Mouse (Mus musculus) urinary bladder, postnatal 36 days (tissue): ENCODE results near the gene Ints11.

Experiments
- DNase-seq, 2 experiments: peaks; one replicate each; pipeline ENCODE4 v3.0.0; 2022; ENCODE audit warnings: low spot score in 2 of 2, mixed read lengths in 1 of 2

The Ints11 gene

GRCm38 (mm10) chr4:155869317-155870033 lies at the start of gene Ints11, which contains the start of gene Cptp:
Gene Ints11 (plus strand): TSS chr4:155869546.
Gene Cptp (minus strand): TSS chr4:155869440.
- peak; percentile 94 to 97 for DNase-seq

GRCm38 (mm10) chr4:155821025-155821424 lies 48.3 kb upstream of the Ints11 start:
- no peak for DNase-seq

GRCm38 (mm10) chr4:155823443-155823842 lies 45.9 kb upstream of the Ints11 start:
- DNase-seq, result no peak

- no peak for DNase-seq
Measured at GRCm38 (mm10) chr4:155829866-155830265, 39.5 kb upstream of the Ints11 start.

- DNase-seq, result no peak
Measured at GRCm38 (mm10) chr4:155830596-155830995, 38.8 kb upstream of the Ints11 start.

- peak; percentile 89 to 95 for DNase-seq
Measured at GRCm38 (mm10) chr4:155831205-155831766, 38.1 kb upstream of the Ints11 start, which contains the start of gene Aurkaip1. Gene Aurkaip1 (plus strand): TSS chr4:155831272.

GRCm38 (mm10) chr4:155831831-155832230 lies 37.5 kb upstream of the Ints11 start:
- DNase-seq, result no peak

GRCm38 (mm10) chr4:155832321-155832720 lies 37.0 kb upstream of the Ints11 start:
- no peak for DNase-seq

- no peak for DNase-seq
Measured at GRCm38 (mm10) chr4:155833234-155833633, 36.1 kb upstream of the Ints11 start.

GRCm38 (mm10) chr4:155833836-155834235 lies 35.5 kb upstream of the Ints11 start:
- peak; percentile 64 to 82 for DNase-seq

GRCm38 (mm10) chr4:155837404-155838010 lies 31.8 kb upstream of the Ints11 start:
- no peak for DNase-seq

GRCm38 (mm10) chr4:155838187-155839153 lies 30.9 kb upstream of the Ints11 start:
- no peak for DNase-seq

- DNase-seq, result peak; percentile 61 to 87
Measured at GRCm38 (mm10) chr4:155839483-155839910, 29.8 kb upstream of the Ints11 start, which contains the start of gene Mxra8. Gene Mxra8 (plus strand): TSS chr4:155839680.

GRCm38 (mm10) chr4:155840076-155841002 lies 29.0 kb upstream of the Ints11 start:
- no peak for DNase-seq

GRCm38 (mm10) chr4:155841003-155841454 lies 28.3 kb upstream of the Ints11 start:
- peak in 1 of 2 experiments; percentile 60 for DNase-seq

- DNase-seq, result peak in 1 of 2 experiments; percentile 0
Measured at GRCm38 (mm10) chr4:155841651-155842270, 27.6 kb upstream of the Ints11 start.

- no peak for DNase-seq
Measured at GRCm38 (mm10) chr4:155843231-155843630, 26.1 kb upstream of the Ints11 start.

GRCm38 (mm10) chr4:155846871-155847578 lies 22.3 kb upstream of the Ints11 start, which contains the start of gene Dvl1:
Gene Dvl1 (plus strand): TSS chr4:155847402.
- DNase-seq, result peak; percentile 88 to 94
